Mouse (Mus musculus) macrophage (primary cell): ENCODE data around the gene Nprl2. TPM values are rescaled to one million over a fixed set of nuclear protein-coding genes. Genes with fewer than 3 reads are reported as not detected.
"Not testable (repeated sequence)": the region's sequence is repeated elsewhere in the genome, so short reads cannot be mapped to it uniquely, and the experiment has no call there.

Source experiments
- H3K27ac ChIP-seq: fragments of 350-480 bp; formaldehyde crosslinking; 2 replicates; pipeline ENCODE4 v1.9.0; 2021
- H3K36me3 ChIP-seq: fragments of 350-480 bp; formaldehyde crosslinking; 2 replicates; pipeline ENCODE4 v1.9.0; 2021; ENCODE audit errors: inconsistent target
- H3K4me3 ChIP-seq: fragments of 350-480 bp; formaldehyde crosslinking; 2 replicates; pipeline ENCODE4 v1.9.0; 2021; ENCODE audit errors: inconsistent target
- H3K79me2 ChIP-seq: fragments of 350-480 bp; formaldehyde crosslinking; 2 replicates; pipeline ENCODE4 v1.9.0; 2021; ENCODE audit errors: inconsistent target
- WGBS: methylation state at CpG from one replicate; pipeline ENCODE4 v1.1.7; 2026; ENCODE audit warnings: inconsistent platforms; ENCODE audit not compliant: missing documents; 5-methylcytosine and 5-hydroxymethylcytosine counted together
- polyA plus RNA-seq: library from polyadenylated mRNA; stranded (reverse); fragments of 250-400 nt; gene quantifications from 3 replicates; pipeline ENCODE4 v1.2.4, GENCODE M21; 2018; ENCODE audit warnings: inconsistent platforms

Nprl2 gene
- polyA plus RNA-seq, 1 experiment from 2014 or later, result 10.0 TPM

DNA sequence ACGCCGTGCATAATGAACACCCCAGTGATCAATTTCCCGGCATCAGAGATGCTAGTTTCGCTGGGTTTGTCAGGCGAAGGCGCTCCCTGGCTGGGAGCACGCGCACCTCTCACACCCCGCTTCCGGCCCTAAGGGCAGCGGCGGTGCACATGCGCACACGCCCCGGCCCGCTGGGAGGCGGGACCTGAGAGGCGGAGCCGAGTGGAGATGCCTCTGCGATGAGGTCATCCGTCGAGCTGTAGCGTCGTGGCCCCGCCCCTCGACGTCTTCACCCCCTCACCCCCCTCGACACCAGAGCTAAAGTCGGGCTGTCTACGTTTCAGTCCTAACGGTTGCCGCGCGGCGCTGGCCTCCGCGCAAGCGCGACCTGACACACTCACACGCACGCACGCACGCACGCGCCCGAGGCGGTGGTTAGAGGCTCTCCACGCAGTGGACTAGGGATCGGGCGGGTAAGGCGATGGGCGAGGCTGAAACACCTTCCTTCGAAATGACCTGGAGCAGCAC lies 12.3 kb downstream of the Nprl2 start:
- peaks cover 26% of the 10 kb centered on the region for H3K36me3 ChIP-seq
- peak overlapping the region; percentile 79 for H3K4me3 ChIP-seq
- peaks cover 56% of the 10 kb centered on the region for H3K79me2 ChIP-seq
- WGBS, result under 1% methylated on average over 52 of the region's 53 CpGs
- H3K27ac ChIP-seq, result peak overlapping the region; percentile 95

DNA sequence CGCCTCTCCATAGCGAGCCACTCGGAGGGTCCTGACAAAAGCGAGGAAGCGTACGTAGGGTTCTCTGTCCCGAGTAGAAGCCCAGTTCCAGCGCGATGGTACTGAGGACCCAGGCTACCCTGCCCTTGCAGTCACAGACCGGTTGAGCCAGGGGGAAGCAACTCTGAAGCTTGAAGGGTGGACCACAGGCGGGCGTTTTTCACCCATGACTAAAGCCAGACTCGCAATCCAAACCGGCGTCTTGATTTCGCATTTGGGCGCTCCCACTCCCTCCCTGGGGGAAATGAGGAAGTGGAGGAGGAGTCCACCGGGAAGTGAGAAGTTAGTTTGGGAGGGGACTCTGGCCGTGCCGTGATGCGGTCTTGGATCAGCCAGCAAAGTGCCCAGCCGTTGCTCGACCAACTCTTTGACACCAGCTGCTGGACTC lies 13.0 kb downstream of the Nprl2 start:
- under 1% methylated on average over 23 of the region's 23 CpGs for WGBS

DNA sequence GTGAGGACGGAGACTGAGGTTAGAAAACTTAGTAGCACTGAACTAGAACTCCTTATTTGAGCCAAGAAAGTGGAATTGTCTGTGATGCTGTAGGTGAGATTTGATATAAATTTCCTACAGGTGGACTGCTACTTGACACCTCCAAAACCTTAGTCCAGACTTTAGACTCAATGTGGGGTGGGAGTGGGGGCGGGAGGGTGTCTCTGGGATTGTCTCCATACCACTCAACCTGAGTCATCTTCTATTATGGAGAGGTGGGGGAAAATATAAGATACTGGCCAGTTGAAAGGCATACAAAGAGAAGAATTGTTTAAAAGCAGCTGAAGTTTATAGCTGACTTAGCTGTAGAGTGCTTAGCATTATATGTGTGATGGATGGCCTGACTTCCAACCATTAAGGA lies 13.7 kb downstream of the Nprl2 start:
- Histone ChIP-seq H3K4me3 (peak overlapping the region; percentile 79), H3K36me3 (peaks cover 38% of the 10 kb centered on the region), H3K79me2 (peaks cover 64% of the 10 kb centered on the region), H3K27ac (peak overlapping the region; percentile 95)
- WGBS, result 25% methylated on average over 2 of the region's 2 CpGs

More for the DNA sequence above, 13.0 kb downstream of the Nprl2 start:
- peaks cover 33% of the 10 kb centered on the region for H3K36me3 ChIP-seq
- H3K27ac ChIP-seq, result peak overlapping the region; percentile 95
- H3K4me3 ChIP-seq, result peak overlapping the region; percentile 79
- H3K79me2 ChIP-seq, result peaks cover 62% of the 10 kb centered on the region

DNA sequence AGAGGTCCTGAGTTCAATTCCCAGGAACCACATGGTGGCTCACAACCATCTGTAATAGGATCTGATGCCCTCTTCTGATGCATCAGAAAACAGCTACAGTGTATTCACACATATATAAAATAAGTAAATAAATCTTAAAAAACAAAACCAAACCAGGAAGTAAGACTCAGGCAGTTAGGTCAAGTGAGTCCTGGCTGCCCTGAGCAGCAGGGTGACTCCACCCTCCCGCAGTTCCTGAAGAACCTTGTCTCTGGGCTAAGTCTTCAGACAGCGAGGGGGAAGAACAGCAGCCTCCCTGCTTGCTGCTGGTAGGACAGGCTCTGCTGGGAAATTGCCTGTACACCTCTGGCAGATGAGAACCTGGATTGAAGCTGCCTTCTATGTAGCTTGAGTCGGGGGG lies 14.3 kb downstream of the Nprl2 start:
- peaks cover 44% of the 10 kb centered on the region for H3K36me3 ChIP-seq
- H3K79me2 ChIP-seq, result peaks cover 64% of the 10 kb centered on the region
- H3K4me3 ChIP-seq, result peak overlapping the region; percentile 79
- 15% methylated on average over 3 of the region's 3 CpGs for WGBS
- H3K27ac ChIP-seq, result peak overlapping the region; percentile 95

DNA sequence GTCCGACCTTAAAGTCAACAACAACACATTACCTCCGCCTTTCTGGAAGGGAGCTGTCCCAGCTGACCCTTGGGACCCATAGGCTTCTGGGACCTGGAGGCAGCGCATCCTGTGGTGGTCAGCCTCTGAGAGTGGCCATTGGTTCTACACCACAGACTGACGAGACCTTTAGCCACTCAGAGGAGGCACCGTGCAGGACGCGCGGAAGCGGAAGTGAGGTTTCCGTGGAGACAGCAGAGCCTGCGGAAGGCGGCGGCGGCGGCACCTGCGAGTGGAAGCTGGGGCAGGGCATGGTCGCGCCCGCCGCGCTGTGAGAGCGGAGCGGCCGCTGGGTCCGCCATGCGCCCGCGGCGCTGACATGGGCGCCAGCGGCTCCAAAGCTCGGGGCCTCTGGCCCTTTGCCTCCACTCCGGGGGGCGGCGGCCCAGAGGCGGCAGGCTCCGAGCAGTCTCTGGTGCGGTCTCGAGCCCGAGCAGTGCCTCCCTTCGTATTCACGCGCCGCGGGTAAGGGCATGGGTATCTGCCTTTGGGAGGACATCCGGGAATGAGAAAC lies 21.1 kb downstream of the Nprl2 start, which contains the start of gene Tusc2:
Tusc2 (plus strand) TSS at position 227 of the 553 bp plus-strand sequence.
- H3K27ac ChIP-seq, result 0 out of 2 replicates have a peak within 1 kb of the TSS, but pooled peaks have one; percentile 12
- peaks cover 41% of the 10 kb centered on the region for H3K36me3 ChIP-seq
- 0% methylated on average over 45 of the region's 46 CpGs for WGBS
- H3K4me3 ChIP-seq, result peak within 1 kb of the TSS; percentile 68
- H3K79me2 ChIP-seq, result peaks cover 34% of the 10 kb centered on the region

DNA sequence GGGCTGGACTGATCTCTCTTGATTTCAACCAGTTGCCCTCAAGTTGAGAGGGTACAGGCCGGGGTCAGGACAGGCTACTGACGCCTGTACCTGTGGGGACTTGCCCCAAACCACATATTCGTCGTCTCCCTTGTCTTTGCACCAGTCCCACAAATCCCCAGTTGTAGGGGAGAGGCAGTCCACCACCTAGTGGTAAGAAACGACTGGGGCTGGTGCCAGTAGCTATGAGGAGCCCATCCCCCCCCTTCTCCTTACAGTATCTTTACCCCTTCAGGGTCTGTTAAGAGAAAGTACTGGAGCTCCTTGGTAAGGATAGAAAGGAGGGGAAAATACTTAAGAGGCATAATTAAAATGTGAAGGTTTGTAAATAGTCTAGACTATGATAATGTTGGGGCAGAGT lies 23.5 kb downstream of the Nprl2 start:
- H3K27ac ChIP-seq, H3K4me3 ChIP-seq: not testable (repeated sequence)
- H3K79me2 ChIP-seq, result peaks cover 23% of the 10 kb centered on the region; the same call in 1 of the 2 replicates
- H3K36me3 ChIP-seq, result peaks cover 18% of the 10 kb centered on the region
- 40% methylated on average over 4 of the region's 5 CpGs for WGBS

DNA sequence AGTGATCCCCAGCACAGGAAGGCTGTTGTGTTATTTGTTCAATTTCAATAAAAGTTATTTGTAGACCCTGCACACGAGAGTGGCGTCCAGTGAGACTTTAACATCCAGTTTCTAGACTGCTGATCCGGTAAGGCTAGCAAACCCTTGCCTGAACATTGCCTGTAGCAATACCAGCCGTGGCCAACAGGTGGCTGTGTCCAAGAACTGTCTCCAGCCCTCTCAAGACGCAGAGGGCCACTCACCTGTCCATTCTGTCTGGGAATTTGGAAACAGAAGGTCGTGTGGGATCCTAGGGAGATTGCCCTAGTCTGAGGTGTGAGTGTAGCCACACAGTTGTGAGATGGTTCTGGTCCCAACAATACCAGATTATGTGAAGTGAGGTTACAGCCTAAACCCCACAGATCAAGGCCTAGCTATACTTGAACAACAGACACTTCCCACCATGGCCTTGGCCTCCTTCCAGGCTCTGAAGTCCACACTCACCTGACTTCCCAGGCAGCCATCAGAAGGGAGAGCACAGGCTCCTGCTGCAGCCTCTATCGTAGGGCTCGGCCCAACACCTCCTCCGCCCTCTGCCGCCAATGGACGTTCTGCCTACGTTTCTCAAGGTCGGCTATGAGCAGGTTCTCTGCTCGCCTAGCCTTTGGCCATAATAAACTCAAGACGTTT lies 24.1 kb downstream of the Nprl2 start:
- Histone ChIP-seq H3K4me3 (no peak overlapping the region), H3K36me3 (peaks cover 12% of the 10 kb centered on the region), H3K27ac (0 out of 2 replicates have a peak overlapping the region, but pooled peaks have one; percentile 8), H3K79me2 (peaks cover 24% of the 10 kb centered on the region; the same call in 1 of the 2 replicates)
- 63% methylated on average over 15 of the region's 15 CpGs for WGBS

DNA sequence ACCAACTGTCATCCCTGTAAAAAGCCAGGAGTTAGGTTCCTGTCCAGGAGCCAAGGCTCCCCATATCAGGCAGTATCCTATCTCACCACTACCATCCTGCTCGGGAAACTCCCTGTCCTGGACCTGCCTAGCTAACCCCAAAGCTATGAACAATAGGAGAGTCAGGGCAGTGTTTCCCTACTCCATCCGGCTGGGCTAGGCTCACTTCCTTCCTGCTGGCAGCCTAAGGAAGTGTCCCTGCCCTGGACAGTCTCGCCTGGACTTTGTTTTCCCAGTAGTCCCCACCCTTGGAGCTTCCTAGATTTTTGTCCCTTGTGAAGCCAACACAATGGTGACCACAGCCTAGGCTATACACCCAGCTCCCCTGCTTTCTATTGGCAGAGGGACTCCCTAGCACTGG lies 24.8 kb downstream of the Nprl2 start:
- no peak overlapping the region for H3K4me3 ChIP-seq
- WGBS, result 62% methylated on average over 3 of the region's 3 CpGs
- H3K79me2 ChIP-seq, result peaks cover 24% of the 10 kb centered on the region; the same call in 1 of the 2 replicates
- peaks cover 6% of the 10 kb centered on the region; the same call in 1 of the 2 replicates for H3K36me3 ChIP-seq
- 0 out of 2 replicates have a peak overlapping the region, but pooled peaks have one; percentile 8 for H3K27ac ChIP-seq

DNA sequence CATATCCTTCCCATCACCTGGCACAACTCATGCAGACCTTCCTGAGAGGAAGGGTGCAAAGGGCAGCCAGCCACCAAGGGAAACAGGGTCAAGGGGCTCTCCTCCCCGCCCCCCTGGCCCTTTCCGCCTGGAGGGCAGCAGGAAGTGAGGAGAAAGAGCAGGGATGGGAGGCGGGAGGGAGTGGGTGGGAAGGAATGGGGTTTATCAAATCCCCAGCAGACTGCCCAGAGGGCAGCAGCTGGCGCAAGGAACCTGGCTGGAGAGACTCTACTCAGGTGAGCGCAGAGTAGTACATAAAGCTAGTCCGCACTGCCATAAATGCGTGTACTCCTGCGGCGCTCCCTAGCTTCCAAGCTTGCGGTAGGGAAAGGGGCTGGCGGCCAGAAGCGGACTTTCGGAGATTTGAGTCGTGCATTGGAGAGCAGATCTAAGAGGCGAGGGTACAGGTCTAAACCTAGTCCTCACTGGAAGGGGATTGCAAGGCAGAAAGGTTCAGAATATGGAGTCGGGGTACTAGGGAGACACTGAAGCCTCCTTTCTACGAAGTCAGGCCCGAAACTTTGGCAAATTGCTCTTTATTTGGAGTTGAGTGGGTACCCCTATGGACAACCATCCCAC lies 25.8 kb downstream of the Nprl2 start, which contains the start of gene Hyal2:
Hyal2 (plus strand) TSS at position 244 of the 618 bp plus-strand sequence.
- H3K36me3 ChIP-seq, result peaks cover 10% of the 10 kb centered on the region; the same call in 1 of the 2 replicates
- H3K27ac ChIP-seq, result peak within 1 kb of the TSS; percentile 91
- H3K79me2 ChIP-seq, result peaks cover 24% of the 10 kb centered on the region; the same call in 1 of the 2 replicates
- 71% methylated on average over 18 of the region's 18 CpGs for whole genome bisulfite sequencing
- H3K4me3 ChIP-seq, result peak within 1 kb of the TSS; percentile 49

DNA sequence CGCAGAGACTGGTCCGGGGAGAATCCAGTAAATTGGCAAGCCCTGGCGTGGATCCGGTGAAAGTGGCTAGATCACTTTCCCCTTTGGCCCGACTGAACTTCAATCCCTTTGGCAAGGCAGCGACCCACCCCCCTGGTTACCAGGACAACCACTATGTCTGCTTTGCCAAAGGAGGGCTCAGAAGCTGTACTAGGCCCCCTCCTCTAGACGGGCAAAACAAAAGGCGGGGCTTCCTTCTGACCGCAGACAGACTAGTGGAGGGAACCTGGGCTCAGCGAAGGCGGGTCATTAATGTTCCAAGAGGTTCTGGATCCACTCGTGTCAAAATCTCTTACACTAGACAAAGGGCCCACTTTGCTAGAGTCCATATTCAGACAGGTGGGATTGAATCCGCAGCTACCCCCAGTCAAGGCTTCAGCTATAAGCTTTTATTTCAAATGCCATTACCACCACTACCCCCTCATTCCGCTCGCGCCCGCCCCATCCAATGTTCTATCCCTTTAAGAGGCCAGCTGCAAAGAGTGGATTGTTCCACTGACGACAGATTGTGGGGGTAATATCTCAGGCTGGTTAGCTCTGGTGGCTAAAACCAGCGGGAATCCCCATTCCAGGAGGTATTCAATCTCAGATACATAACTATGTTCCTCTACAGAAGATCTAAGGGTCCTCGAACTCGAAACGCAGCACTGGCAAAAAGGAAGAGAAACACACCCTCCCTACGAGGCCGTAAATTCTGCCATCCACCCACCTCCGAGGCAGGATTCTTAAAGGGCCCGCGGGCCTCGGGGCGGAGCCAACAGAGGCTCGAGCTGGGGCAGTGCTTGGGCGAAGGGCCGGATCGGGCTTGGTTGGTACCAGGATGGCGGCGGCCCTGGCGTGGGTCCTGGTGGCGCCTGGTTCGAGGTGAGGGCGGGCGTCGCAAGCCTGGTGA lies 26.6 kb downstream of the Nprl2 start:
- Histone ChIP-seq H3K79me2 (peaks cover 21% of the 10 kb centered on the region; the same call in 1 of the 2 replicates), H3K27ac (peak overlapping the region; percentile 91), H3K36me3 (peaks cover 10% of the 10 kb centered on the region; the same call in 1 of the 2 replicates), H3K4me3 (peak overlapping the region; percentile 49)
- 4% methylated on average over 40 of the region's 41 CpGs for WGBS

DNA sequence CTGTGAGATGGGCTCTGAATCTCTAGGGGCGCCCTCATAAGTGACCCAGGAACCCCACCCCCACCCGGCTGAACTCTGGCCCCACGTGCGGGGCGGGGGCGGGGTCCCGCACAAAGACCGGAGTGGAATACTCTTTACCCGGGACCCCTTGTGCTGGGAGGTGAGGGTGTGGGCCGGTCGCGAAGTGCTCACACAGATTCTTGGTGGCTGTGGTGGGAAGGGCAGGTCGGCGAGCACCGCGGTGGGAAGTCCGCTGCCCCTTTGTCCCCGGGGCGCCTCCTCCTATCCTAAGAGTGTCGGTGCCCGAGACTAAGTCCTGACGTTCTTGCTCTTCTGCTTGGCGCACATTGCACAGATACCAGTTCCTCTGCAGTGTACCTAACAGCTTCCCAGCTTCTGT lies 27.2 kb downstream of the Nprl2 start:
- H3K4me3 ChIP-seq, result peak overlapping the region; percentile 49
- peak overlapping the region; percentile 91 for H3K27ac ChIP-seq
- peaks cover 10% of the 10 kb centered on the region; the same call in 1 of the 2 replicates for H3K36me3 ChIP-seq
- peaks cover 14% of the 10 kb centered on the region; the same call in 1 of the 2 replicates for H3K79me2 ChIP-seq
- under 1% methylated on average over 23 of the region's 23 CpGs for WGBS

DNA sequence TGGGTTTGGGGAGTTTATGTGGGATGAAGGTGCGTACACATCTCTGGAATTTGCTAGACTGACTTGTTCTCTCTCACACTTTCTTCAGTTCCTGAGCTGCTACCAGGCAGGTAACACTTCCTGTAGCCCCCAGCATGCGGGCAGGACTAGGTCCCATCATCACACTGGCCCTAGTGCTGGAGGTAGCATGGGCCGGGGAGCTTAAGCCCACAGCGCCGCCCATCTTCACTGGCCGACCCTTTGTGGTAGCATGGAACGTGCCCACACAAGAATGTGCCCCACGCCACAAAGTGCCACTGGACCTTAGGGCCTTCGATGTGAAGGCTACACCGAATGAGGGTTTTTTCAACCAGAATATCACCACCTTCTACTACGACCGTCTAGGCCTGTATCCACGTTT lies 28.0 kb downstream of the Nprl2 start:
- Histone ChIP-seq H3K4me3 (peak overlapping the region; percentile 49), H3K79me2 (peaks cover 11% of the 10 kb centered on the region; the same call in 1 of the 2 replicates), H3K36me3 (peaks cover 10% of the 10 kb centered on the region; the same call in 1 of the 2 replicates), H3K27ac (peak overlapping the region; percentile 91; the same call in 1 of the 2 replicates)
- 86% methylated on average over 13 of the region's 13 CpGs for WGBS

DNA sequence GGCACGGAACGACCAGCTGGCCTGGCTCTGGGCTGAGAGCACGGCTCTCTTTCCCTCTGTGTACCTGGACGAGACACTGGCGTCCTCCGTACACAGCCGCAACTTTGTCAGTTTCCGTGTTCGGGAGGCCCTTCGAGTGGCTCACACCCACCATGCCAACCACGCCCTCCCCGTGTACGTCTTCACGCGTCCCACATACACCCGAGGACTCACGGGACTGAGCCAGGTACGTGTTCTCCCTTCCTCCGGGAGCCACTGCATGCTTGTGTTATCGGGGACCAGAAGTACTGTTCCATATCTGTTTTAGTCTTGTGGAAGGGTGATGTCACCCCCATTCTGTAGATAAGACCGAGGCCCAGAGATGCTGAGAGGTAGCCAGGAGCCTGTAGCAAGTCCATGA lies 28.8 kb downstream of the Nprl2 start:
- Histone ChIP-seq H3K4me3 (no peak overlapping the region), H3K79me2 (peaks cover 11% of the 10 kb centered on the region; the same call in 1 of the 2 replicates), H3K36me3 (peaks cover 10% of the 10 kb centered on the region; the same call in 1 of the 2 replicates), H3K27ac (no peak overlapping the region)
- WGBS, result 96% methylated on average over 20 of the region's 21 CpGs
